ENCODE assay signal across 14 mouse cellular contexts in the genomic region with DNA sequence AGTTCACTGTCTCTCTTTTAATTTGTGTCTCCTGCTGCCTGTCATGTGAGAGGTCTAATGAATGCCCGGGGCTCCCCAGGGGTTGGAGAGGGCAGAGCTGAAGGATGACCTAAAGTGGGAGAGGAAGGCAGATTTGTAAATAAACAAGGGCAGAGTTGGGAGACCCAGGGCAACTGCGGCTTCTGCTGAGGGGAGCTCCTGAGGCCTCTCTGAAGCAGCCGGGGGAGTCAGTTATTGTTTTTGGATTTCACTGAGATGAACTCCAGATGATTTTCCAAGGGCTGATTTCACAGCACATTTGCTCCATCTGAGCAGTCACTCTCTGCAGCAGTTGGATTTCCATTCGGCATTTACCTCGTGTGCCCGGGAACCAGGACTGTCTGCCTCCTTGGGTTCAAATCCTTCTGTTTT.
A peak's percentile ranks its signal among the peaks of the same experiment; 100 is the strongest.
DNase-seq lines count a peak whose midpoint lies in the region; ATAC-seq lines count a peak whose summit lies in the region.
"Had no signal": no experiment of that assay in that cellular context is flagged by ENCODE, and none has a peak within 500 bp of the region (broad histone marks: within the 10 kb centered on the region; RNA-seq: fewer than 3 reads in every experiment).

No protein-coding gene starts in this region.

- no peaks in the 10 kb centered on the region for H3K27me3 ChIP-seq in heart, embryonic 16.5 days (ENCODE audit: control insufficient read depth, insufficient read depth, low read length)
- no peaks in the 10 kb centered on the region for H3K27me3 ChIP-seq in midbrain, embryonic 11.5 days (ENCODE audit: control insufficient read depth, insufficient read depth, low read length)
- H3K27me3 ChIP-seq in midbrain, embryonic 13.5 days, result no peaks in the 10 kb centered on the region
- no peaks in the 10 kb centered on the region for H3K27me3 ChIP-seq in limb, embryonic 13.5 days
- H3K27me3 ChIP-seq in liver, embryonic 12.5 days (replicated peaks), result no peaks in the 10 kb centered on the region

- ATAC-seq in heart, embryonic 16.5 days (replicated peaks; ENCODE audit: extremely low read depth, insufficient read depth, low FRiP score), result no peak
- ATAC-seq in midbrain, embryonic 11.5 days (ENCODE audit: low FRiP score), result no peak
- no peak for ATAC-seq in midbrain, embryonic 13.5 days
- no peak; the same call in 1 of the 2 replicates for ATAC-seq in limb, embryonic 13.5 days (ENCODE audit: low FRiP score, low read depth)
- no peak for ATAC-seq in liver, embryonic 12.5 days

- H3K4me3 ChIP-seq in heart, embryonic 16.5 days (ENCODE audit: low read length), result no peak overlapping the region
- no peak overlapping the region for H3K4me3 ChIP-seq in midbrain, embryonic 11.5 days (ENCODE audit: low read depth, low read length)
- no peak overlapping the region for H3K4me3 ChIP-seq in midbrain, embryonic 13.5 days (replicated peaks)
- H3K4me3 ChIP-seq in limb, embryonic 13.5 days, result no peak overlapping the region
- no peak overlapping the region for H3K4me3 ChIP-seq in liver, embryonic 12.5 days

- peaks cover 16% of the 10 kb centered on the region for H3K4me1 ChIP-seq in heart, embryonic 16.5 days (ENCODE audit: control insufficient read depth, insufficient read depth, low read length)
- H3K4me1 ChIP-seq in midbrain, embryonic 11.5 days (ENCODE audit: control insufficient read depth, insufficient read depth, low read length), result no peaks in the 10 kb centered on the region
- H3K4me1 ChIP-seq in midbrain, embryonic 13.5 days (replicated peaks), result 0 out of 2 replicates have a peak, but pooled peaks cover 5% of the 10 kb centered on the region
- peaks cover 38% of the 10 kb centered on the region for H3K4me1 ChIP-seq in limb, embryonic 13.5 days
- no peaks in the 10 kb centered on the region for H3K4me1 ChIP-seq in liver, embryonic 12.5 days

- H3K9ac ChIP-seq in heart, embryonic 16.5 days (ENCODE audit: low read length), result 0 out of 2 replicates have a peak overlapping the region, but pooled peaks have one; percentile 0
- H3K9ac ChIP-seq in midbrain, embryonic 11.5 days (ENCODE audit: low read length), result no peak overlapping the region
- no peak overlapping the region; the same call in 1 of the 2 replicates for H3K9ac ChIP-seq in midbrain, embryonic 13.5 days (replicated peaks)
- no peak overlapping the region for H3K9ac ChIP-seq in limb, embryonic 13.5 days
- no peak overlapping the region for H3K9ac ChIP-seq in liver, embryonic 12.5 days

- no peak overlapping the region for H3K27ac ChIP-seq in heart, embryonic 16.5 days (ENCODE audit: low read length)
- H3K27ac ChIP-seq in midbrain, embryonic 11.5 days (ENCODE audit: low read depth, low read length), result no peak overlapping the region
- no peak overlapping the region for H3K27ac ChIP-seq in midbrain, embryonic 13.5 days
- peak overlapping the region; percentile 35 for H3K27ac ChIP-seq in limb, embryonic 13.5 days
- H3K27ac ChIP-seq in liver, embryonic 12.5 days, result no peak overlapping the region
- H3K27ac ChIP-seq: stomach, postnatal 0 days had no signal

- no peaks in the 10 kb centered on the region for H3K36me3 ChIP-seq in heart, embryonic 16.5 days (ENCODE audit: control insufficient read depth, insufficient read depth)
- no peaks in the 10 kb centered on the region for H3K36me3 ChIP-seq in midbrain, embryonic 11.5 days (ENCODE audit: control insufficient read depth, insufficient read depth, low read length)
- H3K36me3 ChIP-seq in midbrain, embryonic 13.5 days, result no peaks in the 10 kb centered on the region
- H3K36me3 ChIP-seq in limb, embryonic 13.5 days, result no peaks in the 10 kb centered on the region
- H3K36me3 ChIP-seq in liver, embryonic 12.5 days, result no peaks in the 10 kb centered on the region

- WGBS in heart, embryonic 16.5 days, result 36% methylated on average over 6 of the region's 6 CpGs
- 39% methylated on average over 6 of the region's 6 CpGs for WGBS in midbrain, embryonic 11.5 days
- WGBS in midbrain, embryonic 13.5 days, result 35% methylated on average over 6 of the region's 6 CpGs
- 17% methylated on average over 6 of the region's 6 CpGs for WGBS in limb, embryonic 13.5 days
- WGBS in liver, embryonic 12.5 days (ENCODE audit: insufficient replicate concordance), result 68% methylated on average over 6 of the region's 6 CpGs

- H3K4me2 ChIP-seq in heart, embryonic 16.5 days (ENCODE audit: low read depth, low read length), result no peak overlapping the region
- H3K4me2 ChIP-seq in midbrain, embryonic 11.5 days, result no peak overlapping the region
- no peak overlapping the region for H3K4me2 ChIP-seq in midbrain, embryonic 13.5 days (replicated peaks)
- H3K4me2 ChIP-seq in limb, embryonic 13.5 days (replicated peaks), result no peak overlapping the region
- no peak overlapping the region for H3K4me2 ChIP-seq in liver, embryonic 12.5 days
- H3K4me2 ChIP-seq: liver, embryonic 11.5 days had no signal

- H3K9me3 ChIP-seq in heart, embryonic 16.5 days (replicated peaks; ENCODE audit: control insufficient read depth, low read length), result no peaks in the 10 kb centered on the region; the same call in 1 of the 2 replicates
- no peaks in the 10 kb centered on the region for H3K9me3 ChIP-seq in midbrain, embryonic 11.5 days (ENCODE audit: control insufficient read depth, low read length)
- no peaks in the 10 kb centered on the region for H3K9me3 ChIP-seq in midbrain, embryonic 13.5 days
- H3K9me3 ChIP-seq in limb, embryonic 13.5 days, result no peaks in the 10 kb centered on the region
- no peaks in the 10 kb centered on the region for H3K9me3 ChIP-seq in liver, embryonic 12.5 days (replicated peaks)

- no peak for DNase-seq in heart, postnatal 4 days
- DNase-seq in midbrain, embryonic 11.5 days (ENCODE audit: low spot score, missing footprints), result peak; percentile 78
- DNase-seq in embryo, embryonic 9.5 days (ENCODE audit: extremely low spot score), result peak; percentile 59
- no peak for DNase-seq in cerebellum, adult 8-10 months
- DNase-seq: adrenal gland, adult 2 months; heart, postnatal 10 days; lung, postnatal 10 days; spleen, adult 18-20 months had no signal

Comparison
In these comparisons a context has a peak if more than half of its experiments do, and no peak if none do; other contexts are left out.
1. DNase-seq: peak in midbrain, embryonic 11.5 days (single experiment) and embryo, embryonic 9.5 days (single experiment); none in heart, postnatal 4 days (single experiment) and cerebellum, adult 8-10 months (single experiment).